Mouse (Mus musculus): ENCODE data around the gene Tdrd9.

DNA sequence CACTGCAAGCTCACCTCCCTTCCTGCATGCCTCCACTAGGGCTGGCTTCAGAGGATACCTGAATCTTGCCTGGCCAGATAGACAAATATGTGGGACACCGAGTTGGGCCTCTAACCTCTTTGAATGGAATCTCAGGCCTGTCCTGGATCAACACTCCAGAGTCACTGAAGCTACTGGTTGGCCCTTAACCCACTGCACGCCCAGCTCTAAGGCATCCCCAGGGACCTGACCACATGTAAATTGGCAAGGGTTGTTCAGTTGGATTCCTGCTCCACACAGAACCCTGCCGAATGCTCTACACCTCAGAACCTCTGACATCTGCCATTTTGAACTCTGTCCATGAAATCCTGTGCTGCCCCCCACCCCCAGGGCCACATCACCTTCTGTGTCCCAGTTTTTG lies 38.8 kb upstream of the Tdrd9 start:
- no peak for TF ChIP-seq POLR2A (IDR thresholded peaks at IDR 0.05; ENCODE audit: control insufficient read depth in 1 of 2, insufficient read depth in 1 of 2, low read depth in 1 of 2, low read length in 2 of 2, poor library complexity in 1 of 2)
- no peak for TF ChIP-seq MAZ (IDR thresholded peaks at IDR 0.05; ENCODE audit: low read depth, low read length)
- TF ChIP-seq CTCF (IDR thresholded peaks at IDR 0.05 in 2 of 3, conservative IDR thresholded peaks at IDR 0.05 in 1 of 3; ENCODE audit: control insufficient read depth in 1 of 3, insufficient read depth in 1 of 3, low read depth in 2 of 3, low read length in 3 of 3, poor library complexity in 1 of 3, severe bottlenecking in 1 of 3) = no peak
- TF ChIP-seq EP300 (IDR thresholded peaks at IDR 0.05; ENCODE audit: low read depth in 1 of 2, low read length in 2 of 2) = no peak
- no peak for TF ChIP-seq NRF1 (IDR thresholded peaks at IDR 0.05; ENCODE audit: insufficient read depth, low read depth, low read length, poor library complexity, severe bottlenecking)
- no peak for TF ChIP-seq ZNF384 (IDR thresholded peaks at IDR 0.05; ENCODE audit: low read depth, low read length)
- no peak for TF ChIP-seq NELFE (IDR thresholded peaks at IDR 0.05; ENCODE audit: low read depth, low read length)
- TF ChIP-seq SMC3 (IDR thresholded peaks at IDR 0.05; ENCODE audit: low read depth, low read length) = no peak
- TF ChIP-seq RCOR1 (IDR thresholded peaks at IDR 0.05; ENCODE audit: low read depth, low read length) = no peak
- no peak for TF ChIP-seq GATA1 (IDR thresholded peaks at IDR 0.05; ENCODE audit: low read depth, low read length)
- no peak for TF ChIP-seq HCFC1 (IDR thresholded peaks at IDR 0.05; ENCODE audit: low read depth, low read length)
- TF ChIP-seq BHLHE40 (IDR thresholded peaks at IDR 0.05; ENCODE audit: borderline replicate concordance, low read depth, low read length) = no peak
